Mouse (Mus musculus): ENCODE measurements at regions not wholly inside any gene's neighbourhood (a gene's known extent, or its start where the extent isn't known, plus 50 kb on each side); places are given as distances from the start of the nearest gene placed in this dataset.

GRCm38 (mm10) chr7:119250381-119250780, 66.0 kb upstream of the Gpr139 start:
- ATAC-seq (ENCODE audit: low TSS enrichment): no peak

GRCm38 (mm10) chr7:119244785-119245184, 60.4 kb upstream of the Gpr139 start:
- peak; percentile 23; the same call in 1 of the 2 replicates for ATAC-seq (ENCODE audit: low TSS enrichment)

GRCm38 (mm10) chr7:119236343-119236742, 51.9 kb upstream of the Gpr139 start:
- ATAC-seq (ENCODE audit: low TSS enrichment): no peak

All from frontal cortex, adult (tissue).